Mouse (Mus musculus) left cerebral cortex, adult 9 months (tissue): Measurements from ENCODE around the gene Tmem86b.

Experiments used
- DNase-seq, 2 experiments: peaks; one replicate each; pipeline ENCODE4 v3.0.0; 2022; ENCODE audit warnings: low spot score in 2 of 2

The Tmem86b gene

GRCm38 (mm10) chr7:4631031-4631430, at the start of gene Tmem86b:
Gene Tmem86b (minus strand): TSS chr7:4631422.
- no peak for DNase-seq

DNA sequence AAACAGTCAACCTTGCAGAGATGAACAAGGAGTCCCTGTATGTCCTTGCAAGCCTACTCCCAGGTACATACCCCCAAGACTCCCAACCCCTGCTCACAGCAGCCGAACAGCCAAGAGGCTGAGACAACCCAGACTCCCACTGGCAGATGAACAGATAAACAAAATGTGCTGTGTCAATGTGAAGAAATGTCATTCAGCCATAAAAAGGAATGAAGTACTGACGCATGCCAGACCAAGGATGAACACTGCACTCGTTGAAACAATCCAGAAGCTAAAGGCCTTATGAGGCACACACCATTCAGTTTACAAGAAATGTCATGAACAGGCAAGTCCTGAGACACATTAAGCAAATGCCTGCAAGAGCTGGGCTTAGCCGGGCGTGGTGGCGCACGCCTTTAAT, 44.0 kb upstream of the Tmem86b start:
- DNase-seq: no peak

- no peak for DNase-seq
Measured at GRCm38 (mm10) chr7:4674114-4674731, 43.0 kb upstream of the Tmem86b start.

GRCm38 (mm10) chr7:4671956-4672355, 40.7 kb upstream of the Tmem86b start:
- DNase-seq: no peak

DNA sequence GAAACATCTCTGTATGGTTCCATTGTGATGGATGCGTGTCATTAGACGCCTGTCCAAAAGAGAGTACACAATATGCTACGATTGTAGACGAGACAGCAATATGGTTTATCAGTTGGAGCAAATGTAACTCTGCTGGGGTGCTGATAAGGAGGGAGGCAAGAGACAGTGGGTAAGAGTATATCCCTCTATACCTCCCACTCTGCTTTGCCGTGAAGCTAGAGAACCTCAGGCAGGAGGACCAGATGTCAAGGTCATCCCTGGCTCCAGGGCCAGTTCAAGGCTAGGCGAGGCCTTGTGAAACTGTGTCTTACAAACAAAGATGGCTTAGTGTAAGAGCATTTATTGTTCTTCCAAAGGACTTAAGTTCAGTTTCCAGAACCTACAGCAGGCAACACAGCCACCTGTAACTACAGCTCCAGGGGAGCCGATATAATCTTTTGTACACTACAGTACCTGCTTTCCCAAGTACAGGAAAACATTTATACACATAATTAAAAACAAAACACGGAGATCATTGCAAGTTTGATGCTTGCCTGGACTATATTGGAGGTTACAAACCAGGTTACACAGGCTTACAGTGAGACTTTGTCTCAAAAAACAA, 39.5 kb upstream of the Tmem86b start:
- DNase-seq: no peak

DNA sequence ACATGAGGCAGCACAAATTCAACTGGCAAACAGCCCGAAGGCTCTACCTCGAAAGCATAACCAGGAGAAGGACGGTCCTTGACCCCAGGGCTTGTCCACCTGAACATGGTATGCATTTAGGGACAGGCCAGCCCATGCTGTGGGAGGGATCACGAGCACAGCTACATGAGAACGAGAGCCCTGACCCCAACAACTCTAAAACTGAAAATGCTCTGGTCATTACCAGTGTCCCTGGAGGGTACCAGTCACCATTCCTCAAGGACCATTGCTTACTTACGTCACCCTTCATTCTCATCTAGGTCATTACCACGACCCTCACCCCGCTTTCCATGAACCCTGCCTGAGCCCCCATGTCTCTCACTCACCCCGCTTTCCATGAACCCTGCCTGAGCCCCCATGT, 37.9 kb upstream of the Tmem86b start:
- DNase-seq: no peak

GRCm38 (mm10) chr7:4668506-4668905, 37.3 kb upstream of the Tmem86b start:
- DNase-seq: no peak

DNA sequence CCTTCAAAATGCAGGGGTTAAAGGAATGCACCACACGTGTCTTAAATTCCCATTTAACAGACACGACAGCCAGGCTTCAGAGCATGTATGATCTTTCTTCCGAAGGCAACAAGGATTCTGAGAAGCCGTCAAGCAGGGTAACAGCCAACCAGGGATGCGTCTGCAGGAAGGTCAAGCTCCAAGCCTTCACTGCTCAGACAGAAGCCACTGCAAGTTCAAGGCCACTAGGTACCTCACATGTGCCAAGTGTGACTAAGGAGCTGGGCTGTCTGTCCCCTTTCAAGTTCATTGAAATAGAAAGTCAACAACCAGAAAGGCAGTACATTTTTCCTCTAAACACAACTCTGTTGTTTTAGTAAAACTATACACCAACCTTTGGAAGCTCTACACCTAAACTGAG, 35.6 kb upstream of the Tmem86b start:
- DNase-seq: no peak

DNA sequence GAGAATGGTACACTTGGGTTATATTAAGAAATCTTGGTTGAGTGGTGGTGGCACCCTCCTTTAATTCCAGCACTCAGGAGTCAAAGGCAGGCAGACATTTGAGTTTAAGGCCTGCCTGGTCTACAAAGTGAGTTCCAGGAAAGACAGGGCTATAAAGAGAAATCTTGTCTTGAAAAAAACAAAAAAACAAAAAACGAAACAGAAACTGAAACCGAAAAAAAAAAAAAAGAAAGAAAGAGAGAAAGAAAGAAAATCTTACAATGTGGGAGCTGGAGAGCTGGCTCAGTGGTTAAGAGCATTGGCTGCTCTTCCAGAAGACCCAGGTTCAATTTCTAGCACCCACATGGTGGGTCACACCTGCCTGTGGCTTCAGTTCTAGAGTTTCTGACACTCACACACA, 32.5 kb upstream of the Tmem86b start:
- DNase-seq: no peak

GRCm38 (mm10) chr7:4663179-4663578, 32.0 kb upstream of the Tmem86b start:
- no peak for DNase-seq

- no peak for DNase-seq
Measured at GRCm38 (mm10) chr7:4659911-4660443, 28.8 kb upstream of the Tmem86b start.

GRCm38 (mm10) chr7:4658912-4659551, 27.8 kb upstream of the Tmem86b start, which contains the start of gene Ppp6r1:
Gene Ppp6r1 (minus strand): TSS chr7:4659019.
- DNase-seq: peak; percentile 95 to 98

GRCm38 (mm10) chr7:4658128-4658907, 27.1 kb upstream of the Tmem86b start:
- peak in 1 of 2 experiments; percentile 23 for DNase-seq

- DNase-seq: peak in 1 of 2 experiments; percentile 78
Measured at GRCm38 (mm10) chr7:4657521-4658127, 26.4 kb upstream of the Tmem86b start.

DNA sequence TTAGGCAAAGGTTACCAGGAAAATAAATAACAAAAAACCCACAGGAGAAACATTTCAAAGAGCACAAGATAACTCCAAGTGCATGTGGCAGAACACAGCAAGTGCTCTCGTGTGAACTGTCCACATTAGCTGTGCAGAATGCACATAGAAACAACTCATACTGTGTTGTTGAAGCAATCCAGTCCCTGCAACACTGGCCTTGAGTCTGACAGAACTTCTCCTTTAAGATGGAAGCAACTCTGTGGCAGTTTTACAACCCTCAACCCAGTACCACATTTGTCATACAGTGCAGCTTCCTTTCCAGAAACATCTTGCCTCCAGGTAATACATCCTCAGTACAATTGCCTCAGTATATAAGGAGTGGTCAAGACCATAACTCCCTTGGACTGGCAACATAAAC, 25.6 kb upstream of the Tmem86b start:
- no peak for DNase-seq

GRCm38 (mm10) chr7:4655916-4656315, 24.7 kb upstream of the Tmem86b start:
- no peak for DNase-seq

DNA sequence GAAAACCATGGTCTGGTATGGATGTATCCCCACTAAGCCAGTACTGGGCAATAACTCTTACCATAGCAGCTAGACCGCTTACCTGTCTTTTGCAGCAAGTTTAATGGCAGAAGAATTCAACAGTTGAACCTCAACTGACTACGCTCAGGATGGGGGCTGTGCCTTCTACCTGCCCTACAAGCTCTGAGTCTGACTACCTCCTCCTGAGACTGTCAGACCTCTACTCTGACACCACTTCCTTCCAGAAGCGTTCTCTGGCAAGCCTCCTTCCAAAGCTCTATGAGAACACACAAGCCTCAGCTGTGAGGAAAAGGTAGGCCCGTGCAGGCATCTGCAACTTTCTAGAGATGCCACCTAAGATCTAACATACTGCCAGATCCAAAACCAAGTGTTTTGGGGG, 24.2 kb upstream of the Tmem86b start:
- no peak for DNase-seq

DNA sequence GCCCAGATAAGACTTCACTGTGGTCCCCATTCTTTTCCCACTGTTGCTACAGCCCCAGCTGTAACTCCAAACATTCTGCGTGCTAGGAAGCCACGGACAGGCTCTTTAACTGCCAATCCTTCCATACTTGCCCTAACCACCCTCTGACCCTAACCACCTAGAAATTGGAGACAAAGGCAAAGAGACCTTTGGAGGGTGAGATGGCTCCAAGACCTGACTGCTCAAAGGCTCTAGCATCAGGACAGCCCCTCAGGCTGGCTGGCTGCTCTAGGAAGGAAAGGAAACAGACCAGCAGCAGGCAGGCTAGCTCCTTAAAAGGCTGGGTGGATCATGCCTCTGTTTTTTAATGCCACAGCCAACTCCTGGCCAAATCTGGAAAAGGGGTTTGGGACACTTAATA, 23.0 kb upstream of the Tmem86b start:
- DNase-seq: no peak

- peak in 1 of 2 experiments; percentile 40 for DNase-seq
Measured at GRCm38 (mm10) chr7:4653780-4654179, 22.6 kb upstream of the Tmem86b start.

DNA sequence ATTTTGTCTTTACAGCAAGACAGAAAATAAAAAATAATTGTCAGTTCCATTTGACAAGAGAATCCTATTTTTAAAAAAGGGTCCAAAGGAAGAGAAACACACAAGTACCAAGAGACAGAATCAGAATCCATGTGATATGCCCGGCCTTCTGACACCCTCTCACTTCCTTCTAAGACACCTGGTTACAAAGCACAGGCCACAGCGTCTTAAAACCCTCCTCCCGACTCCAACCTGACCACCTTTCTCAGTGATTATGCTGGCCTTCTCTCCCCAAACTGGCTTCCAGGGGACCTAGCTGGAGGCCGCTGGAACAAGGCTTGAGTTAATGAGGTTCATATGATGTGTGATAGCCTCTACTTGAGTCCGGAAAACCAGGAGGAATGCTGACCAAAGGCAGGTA, 22.1 kb upstream of the Tmem86b start:
- no peak for DNase-seq

DNA sequence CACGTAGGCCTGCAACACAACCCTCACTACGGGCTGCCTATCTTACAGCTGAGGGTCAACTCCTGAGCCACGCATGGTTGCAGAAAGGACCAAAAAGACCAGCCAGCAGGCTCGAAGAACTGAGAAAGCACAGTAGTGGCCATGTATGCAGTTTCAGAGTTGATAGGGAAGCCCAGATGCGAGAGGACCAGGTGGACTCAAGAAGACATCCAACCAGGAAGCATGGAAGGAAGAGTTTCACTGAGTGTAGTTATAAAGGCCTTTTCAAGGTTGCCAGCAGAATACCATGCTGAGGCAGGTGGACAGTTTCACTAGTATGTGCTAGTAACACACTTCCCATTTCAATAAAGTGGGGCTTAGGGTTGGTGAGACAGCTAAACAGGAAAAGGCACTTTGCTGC, 21.5 kb upstream of the Tmem86b start:
- no peak for DNase-seq

DNA sequence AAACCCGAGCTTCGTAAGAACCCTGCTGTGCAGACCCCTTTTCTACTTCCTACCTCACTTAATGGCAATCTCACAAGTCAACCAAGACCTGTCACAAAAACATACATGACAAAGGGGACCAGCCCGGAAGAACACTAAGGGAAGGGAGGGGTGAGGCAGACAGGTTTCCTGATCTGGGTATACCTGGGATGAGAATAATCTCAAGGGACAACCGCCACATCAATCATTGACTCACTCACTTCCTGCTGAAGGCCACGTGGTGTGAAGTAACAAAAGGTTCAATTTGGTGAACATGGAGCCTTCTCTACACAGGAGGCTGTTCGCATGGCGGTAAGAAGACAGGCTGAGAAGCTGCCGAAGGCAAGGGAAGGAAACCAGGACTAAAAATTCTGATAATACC, 20.4 kb upstream of the Tmem86b start:
- no peak for DNase-seq
